Mouse (Mus musculus) testis, adult 2 months (tissue): ENCODE data around the gene Gpr26.

Experiments
- CTCF ChIP-seq: fragments of 200-500 bp; IDR thresholded peaks from 2 replicates; pipeline ENCODE4 v1.5.1; 2012; ENCODE audit warnings: low read depth, mild to moderate bottlenecking, inconsistent platforms, low read length, moderate library complexity; ENCODE audit not compliant: control insufficient read depth, insufficient read depth, insufficient replicate concordance
- POLR2A ChIP-seq: fragments of 200-500 bp; IDR thresholded peaks from 2 replicates; pipeline ENCODE4 v1.6.1; 2012; ENCODE audit warnings: low read depth, mild to moderate bottlenecking, inconsistent platforms, low read length, moderate library complexity; ENCODE audit not compliant: control insufficient read depth

DNA sequence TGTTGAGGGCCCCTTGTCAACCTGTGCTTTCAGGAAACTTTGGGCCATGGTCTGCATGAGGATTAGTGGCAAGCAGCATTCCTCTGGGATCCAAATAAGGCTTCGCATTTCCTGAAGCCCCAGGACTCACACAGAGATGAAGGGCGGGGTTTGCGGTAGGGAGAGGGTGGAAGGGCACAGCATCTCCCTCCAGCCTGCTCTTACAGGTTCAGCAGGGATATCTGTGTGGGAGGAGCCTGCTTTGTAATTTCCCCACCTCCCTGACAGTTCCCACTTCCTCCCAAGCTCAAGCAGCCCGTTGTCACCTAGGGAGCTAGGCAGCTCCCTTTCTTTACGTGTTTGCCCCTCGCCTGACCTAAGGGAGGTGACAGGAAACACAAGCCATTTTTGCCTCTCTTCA is 22.8 kb downstream of the Gpr26 start:
- TF ChIP-seq CTCF (no peak), POLR2A (no peak)
